Mouse (Mus musculus): ENCODE measurements around the gene Slc37a1.

The Slc37a1 gene

GRCm38 (mm10) chr17:31295215-31295891 is 8.8 kb downstream of the Slc37a1 start:
- DNase-seq, result peak; percentile 54

- peak; percentile 79 for DNase-seq
These were observed 9.5 kb downstream of the Slc37a1 start for GRCm38 (mm10) chr17:31295892-31296781.

GRCm38 (mm10) chr17:31297521-31297939 is 10.9 kb downstream of the Slc37a1 start:
- DNase-seq, result no peak

- no peak for DNase-seq
These were observed 12.0 kb downstream of the Slc37a1 start for GRCm38 (mm10) chr17:31298419-31299209.

- DNase-seq, result no peak
These were observed 13.4 kb downstream of the Slc37a1 start for GRCm38 (mm10) chr17:31299981-31300380.

GRCm38 (mm10) chr17:31300736-31301135 is 14.1 kb downstream of the Slc37a1 start:
- DNase-seq, result no peak

- no peak for DNase-seq
These were observed 16.8 kb downstream of the Slc37a1 start for GRCm38 (mm10) chr17:31303401-31303800.

- no peak for DNase-seq
These were observed 18.5 kb downstream of the Slc37a1 start for GRCm38 (mm10) chr17:31304895-31305775.

- DNase-seq, result no peak
These were observed 19.2 kb downstream of the Slc37a1 start for GRCm38 (mm10) chr17:31305776-31306120.

- no peak for DNase-seq
These were observed 21.2 kb downstream of the Slc37a1 start for GRCm38 (mm10) chr17:31307756-31308155.

GRCm38 (mm10) chr17:31308291-31308816 is 21.8 kb downstream of the Slc37a1 start:
- DNase-seq, result no peak

GRCm38 (mm10) chr17:31309281-31309793 is 22.7 kb downstream of the Slc37a1 start:
- DNase-seq, result no peak

GRCm38 (mm10) chr17:31311047-31311446 is 24.5 kb downstream of the Slc37a1 start:
- DNase-seq, result no peak

- DNase-seq, result no peak
These were observed 26.1 kb downstream of the Slc37a1 start for GRCm38 (mm10) chr17:31312648-31313047.

GRCm38 (mm10) chr17:31315046-31315792 is 28.6 kb downstream of the Slc37a1 start:
- DNase-seq, result no peak

- no peak for DNase-seq
These were observed 29.4 kb downstream of the Slc37a1 start for GRCm38 (mm10) chr17:31315993-31316392.

GRCm38 (mm10) chr17:31316998-31317397 is 30.4 kb downstream of the Slc37a1 start:
- no peak for DNase-seq

GRCm38 (mm10) chr17:31317521-31318272 is 31.1 kb downstream of the Slc37a1 start:
- DNase-seq, result no peak

- DNase-seq, result no peak
These were observed 32.5 kb downstream of the Slc37a1 start for GRCm38 (mm10) chr17:31318906-31319767.

All from right cerebral cortex, postnatal 25 days (tissue).